Mouse (Mus musculus): Measurements from ENCODE around the gene Tex14. TPM values are rescaled to one million over a fixed set of nuclear protein-coding genes. Genes with fewer than 3 reads are reported as not detected.
"Not testable (repeated sequence)": the region's sequence is repeated elsewhere in the genome, so short reads cannot be mapped to it uniquely, and the experiment has no call there.

Gene Tex14
- polyA plus RNA-seq, 1 experiment from 2014 or later: 0.45 TPM

GRCm38 (mm10) chr11:87449847-87450246 is 45.0 kb downstream of the Tex14 start:
- not testable (repeated sequence) for H3K9me3 ChIP-seq (ENCODE audit: control insufficient read depth, low read length); H3K4me3 ChIP-seq (ENCODE audit: low read depth, low read length); H3K27ac ChIP-seq (ENCODE audit: low read depth, low read length); H3K27me3 ChIP-seq (ENCODE audit: control insufficient read depth, insufficient read depth, low read length); H3K9ac ChIP-seq (ENCODE audit: low read length); DNase-seq (ENCODE audit: low spot score); H3K4me1 ChIP-seq (ENCODE audit: control insufficient read depth, insufficient read depth, low read length); H3K4me2 ChIP-seq (ENCODE audit: low read depth); ATAC-seq (ENCODE audit: insufficient read depth, low FRiP score, low TSS enrichment); H3K36me3 ChIP-seq (ENCODE audit: control insufficient read depth, insufficient read depth, low read length)
- 67% methylated on average over 5 of the region's 5 CpGs for WGBS

GRCm38 (mm10) chr11:87452779-87453178 is 47.9 kb downstream of the Tex14 start:
- DNase-seq (ENCODE audit: low spot score); ATAC-seq (ENCODE audit: insufficient read depth, low FRiP score, low TSS enrichment): not testable (repeated sequence)
- WGBS: 85% methylated on average over 6 of the region's 8 CpGs

GRCm38 (mm10) chr11:87453216-87454034 is 48.6 kb downstream of the Tex14 start:
- no peak overlapping the region for H3K9ac ChIP-seq (ENCODE audit: low read length)
- ATAC-seq (ENCODE audit: insufficient read depth, low FRiP score, low TSS enrichment): no peak
- no peak overlapping the region for H3K4me2 ChIP-seq (ENCODE audit: low read depth)
- H3K4me1 ChIP-seq (ENCODE audit: control insufficient read depth, insufficient read depth, low read length): no peaks in the 10 kb centered on the region
- no peaks in the 10 kb centered on the region for H3K9me3 ChIP-seq (ENCODE audit: control insufficient read depth, low read length)
- H3K36me3 ChIP-seq (ENCODE audit: control insufficient read depth, insufficient read depth, low read length): no peaks in the 10 kb centered on the region
- no peak for DNase-seq (ENCODE audit: low spot score)
- 27% methylated on average over 13 of the region's 13 CpGs for WGBS
- no peak overlapping the region for H3K4me3 ChIP-seq (ENCODE audit: low read depth, low read length)
- no peaks in the 10 kb centered on the region for H3K27me3 ChIP-seq (ENCODE audit: control insufficient read depth, insufficient read depth, low read length)
- H3K27ac ChIP-seq (ENCODE audit: low read depth, low read length): no peak overlapping the region

More at GRCm38 (mm10) chr11:87452779-87453178, 47.9 kb downstream of the Tex14 start:
- not testable (repeated sequence) for H3K27ac ChIP-seq (ENCODE audit: low read depth, low read length); H3K4me2 ChIP-seq (ENCODE audit: low read depth); H3K9ac ChIP-seq (ENCODE audit: low read length); H3K36me3 ChIP-seq (ENCODE audit: control insufficient read depth, insufficient read depth, low read length); H3K4me3 ChIP-seq (ENCODE audit: low read depth, low read length); H3K27me3 ChIP-seq (ENCODE audit: control insufficient read depth, insufficient read depth, low read length); H3K9me3 ChIP-seq (ENCODE audit: control insufficient read depth, low read length); H3K4me1 ChIP-seq (ENCODE audit: control insufficient read depth, insufficient read depth, low read length)

DNA sequence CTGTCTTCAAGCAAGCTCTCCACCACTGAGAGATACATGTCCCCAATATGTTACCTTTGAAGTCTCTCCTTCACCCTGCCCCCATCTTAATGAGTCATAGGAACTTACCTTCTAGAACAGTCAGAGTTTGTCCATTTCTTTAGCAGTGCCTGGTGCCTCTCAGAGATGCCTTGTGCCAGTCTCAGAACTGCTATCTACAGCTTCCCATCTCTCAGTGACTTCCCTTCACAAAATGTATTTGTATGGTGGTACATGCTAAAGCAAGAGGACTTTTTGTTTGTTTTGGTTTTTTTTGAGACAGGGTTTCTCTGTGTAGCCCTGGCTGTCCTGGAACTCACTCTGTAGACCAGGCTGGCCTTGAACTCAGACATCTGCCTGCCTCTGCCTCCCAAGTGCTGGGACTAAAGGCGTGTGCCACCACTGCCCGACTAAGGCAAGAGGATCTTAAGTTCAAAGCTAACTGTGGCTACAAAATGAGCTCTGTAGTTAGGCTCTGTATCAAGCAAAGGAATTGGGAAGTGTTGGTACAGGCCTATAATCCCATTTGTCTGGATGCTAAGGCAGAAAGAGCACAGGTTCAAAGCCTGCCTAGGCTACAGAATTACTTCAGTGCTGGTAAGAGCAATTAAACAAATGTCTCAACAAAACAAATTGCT is 49.3 kb downstream of the Tex14 start:
- H3K27me3 ChIP-seq (ENCODE audit: control insufficient read depth, insufficient read depth, low read length): no peaks in the 10 kb centered on the region
- no peak overlapping the region for H3K4me2 ChIP-seq (ENCODE audit: low read depth)
- DNase-seq (ENCODE audit: low spot score) (no peak), ATAC-seq (ENCODE audit: insufficient read depth, low FRiP score, low TSS enrichment) (no peak)
- no peak overlapping the region for H3K9ac ChIP-seq (ENCODE audit: low read length)
- no peaks in the 10 kb centered on the region for H3K9me3 ChIP-seq (ENCODE audit: control insufficient read depth, low read length)
- H3K4me1 ChIP-seq (ENCODE audit: control insufficient read depth, insufficient read depth, low read length): no peaks in the 10 kb centered on the region
- no peak overlapping the region for H3K27ac ChIP-seq (ENCODE audit: low read depth, low read length)
- no peak overlapping the region for H3K4me3 ChIP-seq (ENCODE audit: low read depth, low read length)
- WGBS: 82% methylated on average over 2 of the region's 2 CpGs
- no peaks in the 10 kb centered on the region for H3K36me3 ChIP-seq (ENCODE audit: control insufficient read depth, insufficient read depth, low read length)

GRCm38 (mm10) chr11:87455573-87455972 is 50.7 kb downstream of the Tex14 start:
- Histone ChIP-seq H3K4me1 (ENCODE audit: control insufficient read depth, insufficient read depth, low read length) (no peaks in the 10 kb centered on the region), H3K9me3 (ENCODE audit: control insufficient read depth, low read length) (no peaks in the 10 kb centered on the region), H3K36me3 (ENCODE audit: control insufficient read depth, insufficient read depth, low read length) (no peaks in the 10 kb centered on the region), H3K4me2 (ENCODE audit: low read depth) (no peak overlapping the region), H3K4me3 (ENCODE audit: low read depth, low read length) (no peak overlapping the region), H3K9ac (ENCODE audit: low read length) (no peak overlapping the region), H3K27me3 (ENCODE audit: control insufficient read depth, insufficient read depth, low read length) (no peaks in the 10 kb centered on the region), H3K27ac (ENCODE audit: low read depth, low read length) (no peak overlapping the region)
- no peak for DNase-seq (ENCODE audit: low spot score)
- 90% methylated on average over 5 of the region's 5 CpGs for WGBS
- ATAC-seq (ENCODE audit: insufficient read depth, low FRiP score, low TSS enrichment): no peak

- H3K36me3 ChIP-seq (ENCODE audit: control insufficient read depth, insufficient read depth, low read length): no peaks in the 10 kb centered on the region
- WGBS: 94% methylated on average over 4 of the region's 4 CpGs
- H3K27me3 ChIP-seq (ENCODE audit: control insufficient read depth, insufficient read depth, low read length): no peaks in the 10 kb centered on the region
- no peak overlapping the region for H3K4me3 ChIP-seq (ENCODE audit: low read depth, low read length)
- H3K9me3 ChIP-seq (ENCODE audit: control insufficient read depth, low read length): no peaks in the 10 kb centered on the region
- no peak for DNase-seq (ENCODE audit: low spot score)
- H3K27ac ChIP-seq (ENCODE audit: low read depth, low read length): no peak overlapping the region
- ATAC-seq (ENCODE audit: insufficient read depth, low FRiP score, low TSS enrichment): no peak
- H3K4me1 ChIP-seq (ENCODE audit: control insufficient read depth, insufficient read depth, low read length): no peaks in the 10 kb centered on the region
- H3K4me2 ChIP-seq (ENCODE audit: low read depth): no peak overlapping the region
- no peak overlapping the region for H3K9ac ChIP-seq (ENCODE audit: low read length)
These were observed 51.1 kb downstream of the Tex14 start for GRCm38 (mm10) chr11:87455984-87456383.

DNA sequence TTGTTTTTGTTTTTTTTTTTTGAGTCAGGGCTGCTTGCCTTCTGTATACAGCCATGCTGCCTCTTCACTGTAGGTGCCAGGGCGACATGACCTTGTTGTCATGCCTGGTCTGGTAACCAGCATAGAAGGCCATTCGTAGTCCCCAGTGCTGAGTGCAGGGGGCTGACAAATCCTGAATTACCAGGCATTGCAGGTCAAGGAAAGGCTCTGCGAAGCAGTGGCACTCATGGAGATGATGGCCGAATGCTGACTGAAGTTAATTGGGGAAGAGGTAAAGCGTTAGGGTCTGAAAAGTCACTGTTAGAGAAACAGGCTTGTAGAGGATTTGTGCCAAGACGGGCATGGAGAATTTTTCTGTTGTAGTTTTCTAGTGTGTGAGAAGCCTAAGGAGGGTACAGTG is 55.7 kb downstream of the Tex14 start:
- Histone ChIP-seq H3K4me3 (ENCODE audit: low read depth, low read length) (no peak overlapping the region), H3K9ac (ENCODE audit: low read length) (no peak overlapping the region), H3K36me3 (ENCODE audit: control insufficient read depth, insufficient read depth, low read length) (no peaks in the 10 kb centered on the region), H3K27ac (ENCODE audit: low read depth, low read length) (no peak overlapping the region), H3K9me3 (ENCODE audit: control insufficient read depth, low read length) (no peaks in the 10 kb centered on the region), H3K4me1 (ENCODE audit: control insufficient read depth, insufficient read depth, low read length) (no peaks in the 10 kb centered on the region), H3K27me3 (ENCODE audit: control insufficient read depth, insufficient read depth, low read length) (no peaks in the 10 kb centered on the region), H3K4me2 (ENCODE audit: low read depth) (no peak overlapping the region)
- WGBS: 91% methylated on average over 6 of the region's 6 CpGs
- no peak for DNase-seq (ENCODE audit: low spot score)
- no peak for ATAC-seq (ENCODE audit: insufficient read depth, low FRiP score, low TSS enrichment)

DNA sequence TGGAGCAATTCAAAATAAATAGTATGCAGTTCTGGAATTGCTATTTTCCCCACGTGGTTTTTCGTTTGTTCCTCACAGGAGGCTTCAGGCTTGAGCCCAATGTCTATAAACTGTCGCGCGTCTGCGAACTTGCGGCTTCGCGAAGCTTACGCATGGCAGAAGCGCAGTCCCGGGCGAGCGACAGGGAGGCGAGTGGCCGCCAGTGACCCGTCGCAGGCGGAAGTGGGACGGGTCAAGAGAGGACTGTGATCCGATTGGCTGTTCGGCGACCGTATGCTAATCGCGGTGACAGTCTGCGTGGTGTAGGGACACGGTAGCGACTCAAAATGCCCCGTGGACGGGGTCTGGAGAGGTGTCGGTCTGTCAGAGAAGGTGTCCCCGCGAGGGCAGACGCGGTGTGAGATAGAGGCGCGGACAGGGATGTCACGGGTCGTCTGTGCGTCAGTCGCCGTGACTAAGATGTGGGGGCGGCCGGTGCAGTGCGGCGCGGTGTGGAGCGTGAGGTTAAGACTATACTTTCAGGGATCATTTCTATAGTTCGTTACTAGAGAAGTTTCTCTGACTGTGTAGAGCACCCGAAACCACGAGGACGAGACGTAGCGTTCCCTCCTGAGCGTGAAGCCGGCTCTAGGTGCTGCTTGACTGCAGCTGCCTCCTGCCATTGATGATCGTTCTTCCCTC is 57.1 kb downstream of the Tex14 start:
- H3K4me1 ChIP-seq (ENCODE audit: control insufficient read depth, insufficient read depth, low read length); H3K27me3 ChIP-seq (ENCODE audit: control insufficient read depth, insufficient read depth, low read length); H3K9ac ChIP-seq (ENCODE audit: low read length); H3K9me3 ChIP-seq (ENCODE audit: control insufficient read depth, low read length); H3K36me3 ChIP-seq (ENCODE audit: control insufficient read depth, insufficient read depth, low read length); H3K4me3 ChIP-seq (ENCODE audit: low read depth, low read length): not testable (repeated sequence)
- WGBS: under 1% methylated on average over 20 of the region's 58 CpGs
- DNase-seq (ENCODE audit: low spot score) (peak; percentile 80), ATAC-seq (ENCODE audit: insufficient read depth, low FRiP score, low TSS enrichment) (peak; percentile 99)
- 0 out of 2 replicates have a peak overlapping the region, but pooled peaks have one; percentile 21 for H3K27ac ChIP-seq (ENCODE audit: low read depth, low read length)
- H3K4me2 ChIP-seq (ENCODE audit: low read depth): peak overlapping the region; percentile 16
